Mouse (Mus musculus): ENCODE results near the gene Ankdd1b. TPM values are rescaled to one million over a fixed set of nuclear protein-coding genes. Genes with fewer than 3 reads are reported as not detected.
A peak's percentile ranks its signal among the peaks of the same experiment; 100 is the strongest.

Gene Ankdd1b
- polyA plus RNA-seq, 1 experiment from 2014 or later: 0.21 TPM

DNA sequence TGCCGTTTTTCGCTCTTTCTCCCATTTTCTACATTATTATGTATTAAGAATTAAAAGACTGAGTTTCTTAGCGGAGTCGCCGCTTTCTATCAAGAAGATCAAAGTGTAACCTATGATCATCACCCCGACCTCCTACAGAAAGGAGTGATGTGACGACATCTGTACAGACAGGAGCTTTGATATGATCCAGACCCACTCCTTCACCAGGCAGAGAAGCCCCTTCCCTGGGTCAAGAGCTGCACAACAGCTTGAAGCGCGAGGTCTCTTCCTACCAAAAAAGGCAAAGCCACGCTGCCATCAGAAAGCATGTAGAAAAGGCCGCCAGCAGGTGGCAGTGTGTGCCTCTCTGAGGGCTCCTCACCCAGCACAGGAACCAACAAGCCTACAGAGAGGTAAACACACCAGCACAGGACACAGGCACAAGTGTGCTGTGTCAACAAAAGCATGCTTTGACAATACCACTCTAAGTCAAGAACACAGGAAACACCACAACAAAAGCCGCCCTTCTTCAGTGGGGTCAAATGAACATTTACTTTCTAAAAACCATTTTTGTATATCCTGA is 39.3 kb downstream of the Ankdd1b start:
- Histone ChIP-seq H3K36me3 (no peaks in the 10 kb centered on the region), H3K27me3 (no peaks in the 10 kb centered on the region), H3K9me3 (no peaks in the 10 kb centered on the region), H3K4me3 (no peak overlapping the region), H3K4me2 (no peak overlapping the region), H3K9ac (no peak overlapping the region), H3K4me1 (peaks cover 32% of the 10 kb centered on the region), H3K27ac (no peak overlapping the region)
- 33% methylated on average over 12 of the region's 12 CpGs for WGBS
- ATAC-seq (ENCODE audit: insufficient number of reproducible peaks, insufficient read depth, low FRiP score, low TSS enrichment, low read depth): no peak

DNA sequence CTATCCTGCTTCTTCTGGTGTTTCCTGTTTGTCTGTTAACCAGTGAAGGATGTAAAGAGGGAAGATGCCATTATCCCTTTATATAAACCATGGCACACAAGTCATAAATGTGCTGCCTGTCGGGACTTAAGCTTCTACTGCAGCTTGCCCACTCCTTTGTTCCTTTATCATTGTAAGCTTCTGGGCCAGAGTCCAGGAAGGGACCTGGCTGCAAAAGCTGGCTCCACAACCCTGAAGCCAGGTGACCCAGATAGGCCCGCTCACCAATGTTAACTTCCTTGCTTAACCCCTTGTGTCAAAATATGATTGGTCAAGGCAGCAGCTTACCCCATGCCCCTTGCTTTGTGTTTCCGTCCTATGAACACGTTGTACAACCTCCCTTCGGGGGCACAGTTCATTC is 42.5 kb downstream of the Ankdd1b start:
- Histone ChIP-seq H3K36me3 (no peaks in the 10 kb centered on the region), H3K27me3 (no peaks in the 10 kb centered on the region), H3K27ac (no peak overlapping the region), H3K9me3 (no peaks in the 10 kb centered on the region), H3K4me1 (peaks cover 22% of the 10 kb centered on the region), H3K9ac (no peak overlapping the region), H3K4me2 (no peak overlapping the region), H3K4me3 (no peak overlapping the region)
- ATAC-seq (ENCODE audit: insufficient number of reproducible peaks, insufficient read depth, low FRiP score, low TSS enrichment, low read depth): no peak
- 85% methylated on average over 5 of the region's 5 CpGs for WGBS

DNA sequence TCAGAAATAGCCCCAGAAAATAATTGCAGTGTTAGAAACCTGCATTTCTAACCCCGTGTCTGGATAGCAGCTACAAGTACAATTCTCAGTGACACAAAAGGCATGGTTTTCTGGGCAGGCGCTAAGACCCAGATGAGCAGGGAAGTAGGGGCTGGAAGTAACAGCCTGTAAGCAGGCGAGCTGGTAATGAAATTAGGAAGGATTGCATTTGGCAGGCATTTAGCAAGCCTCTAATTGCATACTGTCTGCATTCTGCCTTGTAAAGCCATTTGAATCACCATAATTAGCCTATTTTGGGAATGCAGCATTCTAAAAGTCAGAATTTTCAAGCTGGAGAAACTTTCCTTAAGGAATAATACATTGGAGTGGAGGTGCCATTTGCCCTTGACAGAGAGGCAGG is 45.0 kb downstream of the Ankdd1b start:
- no peaks in the 10 kb centered on the region for H3K27me3 ChIP-seq
- H3K9me3 ChIP-seq: no peaks in the 10 kb centered on the region
- 47% methylated on average over 3 of the region's 3 CpGs for WGBS
- no peak overlapping the region for H3K9ac ChIP-seq
- ATAC-seq (ENCODE audit: insufficient number of reproducible peaks, insufficient read depth, low FRiP score, low TSS enrichment, low read depth): no peak
- no peak overlapping the region for H3K4me2 ChIP-seq
- no peak overlapping the region for H3K4me3 ChIP-seq
- no peaks in the 10 kb centered on the region for H3K36me3 ChIP-seq
- H3K4me1 ChIP-seq: peaks cover 22% of the 10 kb centered on the region
- 0 out of 2 replicates have a peak overlapping the region, but pooled peaks have one; percentile 62 for H3K27ac ChIP-seq

DNA sequence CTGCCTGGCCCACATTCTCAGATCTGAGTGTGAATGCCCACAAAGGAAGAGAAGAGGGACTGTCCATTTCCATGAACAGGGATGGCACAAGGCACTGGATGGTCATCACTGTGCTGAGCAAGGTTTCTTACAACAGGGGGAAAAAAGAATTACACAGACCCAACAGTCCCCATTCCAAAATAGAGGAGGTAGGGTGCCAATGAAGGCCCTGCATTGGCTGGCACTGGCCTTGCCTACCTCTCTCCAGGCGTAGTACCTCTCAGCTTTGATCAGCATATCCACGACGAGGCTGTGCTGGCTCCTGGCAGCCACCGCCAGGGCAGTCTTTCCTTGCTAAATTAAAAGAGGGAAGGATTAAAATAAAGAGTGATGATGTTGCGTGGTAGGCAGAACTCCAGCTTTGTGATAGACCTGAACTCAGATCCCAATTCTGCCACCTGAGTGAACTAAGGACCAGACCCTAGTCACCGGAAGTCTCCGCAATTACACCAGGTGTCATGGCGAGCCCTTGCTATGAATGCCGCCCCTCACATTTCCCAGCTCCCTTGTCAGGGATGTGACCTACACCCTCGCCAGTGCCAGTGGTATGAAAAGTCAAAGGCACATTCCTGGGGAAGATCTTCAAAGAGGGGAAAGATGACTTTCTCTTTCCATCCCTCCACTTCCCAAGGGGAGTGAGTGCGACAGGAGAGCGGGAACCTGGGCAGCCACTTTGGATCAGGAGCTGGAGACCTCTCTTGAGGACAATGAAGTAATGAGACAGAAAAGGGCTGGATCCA is 46.3 kb downstream of the Ankdd1b start:
- H3K36me3 ChIP-seq: 0 out of 2 replicates have a peak, but pooled peaks cover under 1% of the 10 kb centered on the region
- H3K4me2 ChIP-seq: no peak overlapping the region
- H3K4me1 ChIP-seq: peaks cover 22% of the 10 kb centered on the region
- H3K27ac ChIP-seq: no peak overlapping the region
- H3K4me3 ChIP-seq: no peak overlapping the region
- no peaks in the 10 kb centered on the region for H3K9me3 ChIP-seq
- H3K9ac ChIP-seq: no peak overlapping the region
- no peaks in the 10 kb centered on the region for H3K27me3 ChIP-seq
- 90% methylated on average over 12 of the region's 12 CpGs for WGBS
- no peak for ATAC-seq (ENCODE audit: insufficient number of reproducible peaks, insufficient read depth, low FRiP score, low TSS enrichment, low read depth)

DNA sequence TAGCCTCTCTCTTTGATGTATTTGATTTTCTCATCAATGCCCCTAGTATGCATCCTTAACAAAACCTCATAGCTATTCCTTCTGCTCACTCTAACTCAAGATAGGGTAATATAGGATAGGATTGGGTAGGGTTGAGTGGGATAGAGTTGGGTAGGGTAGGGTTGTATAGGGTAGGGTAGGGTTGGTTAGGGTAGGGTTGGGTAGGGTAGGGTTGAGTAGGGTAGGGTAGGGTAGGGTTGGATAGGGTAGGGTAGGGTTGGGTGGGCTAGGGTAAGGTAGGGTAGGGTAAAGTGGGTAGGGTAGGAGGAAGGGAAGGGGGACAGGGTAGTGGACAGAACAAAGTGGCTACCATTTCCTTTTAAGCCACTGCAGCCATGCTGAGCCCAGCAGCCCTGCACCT is 49.8 kb downstream of the Ankdd1b start:
- Histone ChIP-seq H3K4me3 (no peak overlapping the region), H3K4me1 (peaks cover 10% of the 10 kb centered on the region), H3K27ac (no peak overlapping the region), H3K4me2 (no peak overlapping the region), H3K9me3 (no peaks in the 10 kb centered on the region), H3K27me3 (no peaks in the 10 kb centered on the region), H3K9ac (no peak overlapping the region), H3K36me3 (peaks cover 20% of the 10 kb centered on the region)
- no peak for ATAC-seq (ENCODE audit: insufficient number of reproducible peaks, insufficient read depth, low FRiP score, low TSS enrichment, low read depth)

DNA sequence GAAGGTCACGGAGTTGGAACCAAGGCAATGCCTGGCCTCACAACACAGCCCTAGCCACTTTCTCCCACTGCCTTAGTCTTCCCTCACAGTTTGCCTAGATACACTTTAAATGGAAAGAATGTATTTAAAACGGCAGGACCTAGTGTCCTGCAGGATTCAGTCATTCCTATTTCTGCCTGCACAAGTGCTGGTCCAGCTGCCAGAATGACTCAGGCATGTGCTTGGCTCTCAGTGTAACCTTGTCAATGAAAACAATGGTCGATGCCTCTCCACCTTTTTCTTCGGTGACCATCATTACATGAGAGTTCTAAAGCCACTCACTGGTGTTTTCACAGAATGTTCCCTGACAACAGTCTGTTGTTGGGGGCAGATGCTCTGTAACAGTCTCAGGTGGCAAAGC is 52.5 kb downstream of the Ankdd1b start:
- H3K27ac ChIP-seq: no peak overlapping the region
- H3K36me3 ChIP-seq: peaks cover 44% of the 10 kb centered on the region
- no peak overlapping the region for H3K4me3 ChIP-seq
- H3K9ac ChIP-seq: no peak overlapping the region
- WGBS: 94% methylated on average over 4 of the region's 4 CpGs
- no peak overlapping the region for H3K4me2 ChIP-seq
- no peaks in the 10 kb centered on the region for H3K27me3 ChIP-seq
- no peaks in the 10 kb centered on the region for H3K9me3 ChIP-seq
- H3K4me1 ChIP-seq: 0 out of 2 replicates have a peak, but pooled peaks cover 10% of the 10 kb centered on the region
- ATAC-seq (ENCODE audit: insufficient number of reproducible peaks, insufficient read depth, low FRiP score, low TSS enrichment, low read depth): no peak

DNA sequence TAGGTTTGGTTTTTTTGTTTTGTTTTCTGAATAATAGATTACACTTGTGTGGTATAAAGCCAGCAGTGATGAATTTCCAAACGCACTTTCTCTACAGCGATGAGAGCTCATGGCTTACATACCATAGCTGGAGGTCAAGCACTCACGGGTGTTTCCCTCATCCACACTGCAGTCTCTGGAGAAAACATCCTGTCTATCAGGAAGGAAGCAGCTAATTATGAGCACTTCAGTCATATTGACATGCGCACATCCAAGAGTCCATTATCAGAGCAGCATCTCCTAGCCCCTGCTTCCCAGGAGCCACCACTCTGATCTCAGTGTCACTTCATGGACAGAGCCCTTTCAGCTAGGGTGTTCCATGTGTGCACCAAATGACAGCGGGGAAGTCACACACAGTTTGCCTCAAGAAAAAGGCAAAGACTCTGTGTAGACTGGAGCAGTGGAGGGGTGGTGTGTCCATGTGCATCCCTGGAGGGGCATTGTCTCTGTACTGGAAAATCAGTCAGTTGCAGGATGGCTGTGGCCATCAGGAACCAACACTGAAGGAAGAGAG is 53.7 kb downstream of the Ankdd1b start:
- Histone ChIP-seq H3K9me3 (no peaks in the 10 kb centered on the region), H3K4me3 (no peak overlapping the region), H3K27me3 (no peaks in the 10 kb centered on the region), H3K4me2 (no peak overlapping the region), H3K27ac (no peak overlapping the region), H3K4me1 (0 out of 2 replicates have a peak, but pooled peaks cover 10% of the 10 kb centered on the region), H3K9ac (no peak overlapping the region), H3K36me3 (peaks cover 54% of the 10 kb centered on the region)
- WGBS: 76% methylated on average over 5 of the region's 5 CpGs
- ATAC-seq (ENCODE audit: insufficient number of reproducible peaks, insufficient read depth, low FRiP score, low TSS enrichment, low read depth): no peak

DNA sequence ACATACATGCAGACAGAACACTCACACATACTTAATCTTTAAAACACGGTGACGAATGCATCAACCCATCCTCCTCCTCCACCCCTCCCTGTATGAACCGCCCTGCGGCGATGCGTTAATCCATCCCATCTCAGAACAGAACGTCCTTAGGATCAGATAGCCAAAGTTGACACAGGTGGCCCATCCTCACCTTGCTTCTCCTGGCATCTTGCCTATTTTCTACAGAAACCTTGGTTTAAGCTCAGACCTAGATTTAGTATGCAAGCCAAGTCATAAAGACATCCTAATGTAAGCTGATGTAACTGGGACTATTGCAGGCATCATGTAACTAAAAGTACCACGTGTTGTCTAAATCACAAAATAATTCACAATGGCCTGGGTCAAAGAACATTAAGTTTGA is 54.6 kb downstream of the Ankdd1b start:
- Histone ChIP-seq H3K27ac (no peak overlapping the region), H3K9me3 (no peaks in the 10 kb centered on the region), H3K9ac (no peak overlapping the region), H3K27me3 (no peaks in the 10 kb centered on the region), H3K4me2 (no peak overlapping the region), H3K36me3 (peaks cover 59% of the 10 kb centered on the region), H3K4me1 (peaks cover 14% of the 10 kb centered on the region), H3K4me3 (no peak overlapping the region)
- WGBS: 93% methylated on average over 8 of the region's 8 CpGs
- ATAC-seq (ENCODE audit: insufficient number of reproducible peaks, insufficient read depth, low FRiP score, low TSS enrichment, low read depth): no peak

DNA sequence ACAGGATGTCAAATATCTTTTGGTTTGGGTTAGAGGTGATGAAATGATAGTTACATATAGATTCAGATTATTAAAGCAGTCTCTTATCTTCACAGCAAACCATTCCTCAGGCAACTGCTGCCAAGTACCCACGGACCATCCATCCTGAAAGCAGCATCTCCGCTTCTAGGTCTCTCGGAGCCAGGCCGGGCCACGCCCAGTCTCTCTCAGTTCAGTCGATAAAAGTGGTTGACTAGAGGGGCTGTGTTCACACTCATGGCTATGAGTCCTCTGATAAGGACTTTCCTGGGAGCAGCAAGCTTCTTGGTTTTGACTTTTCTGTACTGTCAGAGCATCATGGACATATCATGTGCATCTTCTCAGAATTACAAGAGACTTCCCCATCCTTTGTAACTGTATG is 56.6 kb downstream of the Ankdd1b start:
- no peak overlapping the region for H3K4me3 ChIP-seq
- H3K4me2 ChIP-seq: no peak overlapping the region
- WGBS: 90% methylated on average over 6 of the region's 6 CpGs
- H3K27me3 ChIP-seq: no peaks in the 10 kb centered on the region
- no peaks in the 10 kb centered on the region for H3K9me3 ChIP-seq
- H3K27ac ChIP-seq: peak overlapping the region; percentile 34; the same call in 1 of the 2 replicates
- no peak overlapping the region for H3K9ac ChIP-seq
- H3K36me3 ChIP-seq: peaks cover 70% of the 10 kb centered on the region
- H3K4me1 ChIP-seq: peaks cover 14% of the 10 kb centered on the region
- ATAC-seq (ENCODE audit: insufficient number of reproducible peaks, insufficient read depth, low FRiP score, low TSS enrichment, low read depth): no peak

DNA sequence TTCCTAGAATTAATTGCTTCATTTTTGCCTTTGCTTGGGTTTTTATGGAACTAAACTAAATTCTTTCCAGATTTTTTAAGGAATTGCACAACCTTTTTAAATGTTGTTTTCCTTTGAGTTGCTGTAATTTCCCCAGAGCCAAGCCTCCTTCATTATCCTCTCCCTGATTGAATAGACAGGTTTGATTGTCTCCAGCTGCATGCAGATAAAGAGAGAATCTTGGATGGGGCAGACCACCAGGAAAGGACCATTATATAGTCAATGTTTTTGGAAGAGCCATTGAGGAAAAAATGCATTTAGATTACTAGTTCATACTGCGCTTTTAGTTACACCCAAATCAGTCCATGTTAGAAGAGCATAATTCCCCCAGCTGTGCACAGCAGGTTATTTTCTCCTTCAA is 62.2 kb downstream of the Ankdd1b start:
- 66% methylated on average over 1 of the region's 1 CpGs for WGBS

DNA sequence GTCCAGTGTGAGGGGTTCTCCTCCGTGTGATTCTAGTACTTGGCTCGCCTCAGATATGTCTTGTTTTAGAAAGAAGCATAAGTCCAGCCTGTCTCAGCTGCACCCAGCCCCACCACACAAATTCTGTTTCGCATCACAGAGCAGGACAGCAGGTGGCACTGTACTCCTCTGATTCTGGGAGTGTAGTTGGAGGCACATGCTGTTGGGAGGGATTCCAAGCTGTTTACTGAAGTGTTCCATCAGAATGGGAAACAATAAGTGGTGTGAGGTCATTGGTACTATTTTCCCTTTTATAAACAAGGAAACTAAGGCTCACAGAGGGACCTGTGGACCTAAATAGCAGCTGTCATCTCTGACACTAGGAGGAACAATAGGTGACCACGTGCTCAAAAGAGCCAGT is 64.0 kb downstream of the Ankdd1b start:
- no peaks in the 10 kb centered on the region for H3K27me3 ChIP-seq
- no peak overlapping the region for H3K27ac ChIP-seq
- 70% methylated on average over 4 of the region's 4 CpGs for WGBS
- H3K36me3 ChIP-seq: peaks cover 62% of the 10 kb centered on the region
- peaks cover 13% of the 10 kb centered on the region for H3K4me1 ChIP-seq
- no peak overlapping the region for H3K4me2 ChIP-seq
- no peaks in the 10 kb centered on the region for H3K9me3 ChIP-seq
- no peak overlapping the region for H3K9ac ChIP-seq
- ATAC-seq (ENCODE audit: insufficient number of reproducible peaks, insufficient read depth, low FRiP score, low TSS enrichment, low read depth): 0 out of 2 replicates have a peak, but pooled peaks have one; percentile 26
- H3K4me3 ChIP-seq: no peak overlapping the region

More for the DNA sequence above, 62.2 kb downstream of the Ankdd1b start:
- ATAC-seq (ENCODE audit: insufficient number of reproducible peaks, insufficient read depth, low FRiP score, low TSS enrichment, low read depth): no peak
- H3K4me3 ChIP-seq: no peak overlapping the region
- peaks cover 65% of the 10 kb centered on the region for H3K36me3 ChIP-seq
- no peak overlapping the region for H3K9ac ChIP-seq
- H3K27ac ChIP-seq: peak overlapping the region; percentile 78
- H3K4me1 ChIP-seq: peaks cover 15% of the 10 kb centered on the region
- no peaks in the 10 kb centered on the region for H3K9me3 ChIP-seq
- no peak overlapping the region for H3K4me2 ChIP-seq
- H3K27me3 ChIP-seq: no peaks in the 10 kb centered on the region

DNA sequence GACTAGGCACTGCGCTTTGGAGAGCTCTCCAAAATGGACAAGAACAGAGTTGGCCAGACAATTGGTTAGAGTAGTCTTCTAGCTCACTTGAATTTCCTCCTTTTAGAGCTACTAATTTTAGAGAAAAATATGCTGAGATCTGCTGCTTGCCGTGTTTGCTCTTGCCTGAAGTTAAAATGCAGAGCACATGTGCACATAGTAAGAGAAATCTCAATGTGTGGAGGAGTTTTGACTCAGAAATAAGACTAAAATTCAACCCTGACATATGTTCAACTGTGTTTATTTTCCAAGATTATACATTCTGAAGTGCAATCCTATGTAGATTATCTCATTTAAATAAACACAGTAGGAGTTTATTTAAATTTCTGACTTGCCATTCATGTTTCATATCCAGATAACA is 65.5 kb downstream of the Ankdd1b start:
- H3K9ac ChIP-seq: no peak overlapping the region
- ATAC-seq (ENCODE audit: insufficient number of reproducible peaks, insufficient read depth, low FRiP score, low TSS enrichment, low read depth): no peak
- peaks cover 59% of the 10 kb centered on the region for H3K36me3 ChIP-seq
- H3K27me3 ChIP-seq: no peaks in the 10 kb centered on the region
- no peaks in the 10 kb centered on the region for H3K9me3 ChIP-seq
- 87% methylated on average over 2 of the region's 2 CpGs for WGBS
- no peak overlapping the region for H3K4me3 ChIP-seq
- H3K27ac ChIP-seq: no peak overlapping the region
- H3K4me2 ChIP-seq: no peak overlapping the region
- H3K4me1 ChIP-seq: peaks cover 11% of the 10 kb centered on the region; the same call in 1 of the 2 replicates
